Mouse (Mus musculus): ENCODE results near the gene Abcb8. TPM values are rescaled to one million over a fixed set of nuclear protein-coding genes. Genes with fewer than 3 reads are reported as not detected.

Gene Abcb8
- total RNA-seq, 1 experiment from 2014 or later, result 7.6 TPM

- peak; percentile 36; the same call in 1 of the 2 replicates for ATAC-seq (replicated peaks; ENCODE audit: insufficient number of reproducible peaks, low FRiP score, low TSS enrichment, poor library complexity, severe bottlenecking)
Observed at GRCm38 (mm10) chr5:24416222-24416736, 22.8 kb downstream of the Abcb8 start.

DNA sequence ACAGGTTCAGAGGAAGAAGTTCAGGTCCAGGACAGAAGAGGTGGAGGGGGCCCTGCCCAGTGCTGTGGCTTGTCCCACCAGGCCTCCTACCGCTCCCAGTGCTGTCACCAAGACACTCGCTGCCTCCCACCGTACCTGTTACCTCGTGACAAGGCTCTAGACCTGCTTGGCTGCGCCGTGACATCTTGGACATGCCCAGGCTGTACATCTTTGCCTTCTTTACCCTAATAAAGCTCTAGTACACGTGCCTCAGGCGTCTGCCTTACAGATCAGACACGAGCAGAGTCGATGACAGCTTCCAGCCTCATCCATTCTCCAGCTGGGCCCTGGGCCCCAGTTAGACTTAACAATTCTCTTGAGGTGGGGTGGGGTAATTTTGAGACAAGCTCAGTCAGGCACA is 24.1 kb downstream of the Abcb8 start:
- ATAC-seq (replicated peaks; ENCODE audit: insufficient number of reproducible peaks, low FRiP score, low TSS enrichment, poor library complexity, severe bottlenecking), result no peak

GRCm38 (mm10) chr5:24420381-24420780 is 26.9 kb downstream of the Abcb8 start:
- no peak for ATAC-seq (replicated peaks; ENCODE audit: insufficient number of reproducible peaks, low FRiP score, low TSS enrichment, poor library complexity, severe bottlenecking)

DNA sequence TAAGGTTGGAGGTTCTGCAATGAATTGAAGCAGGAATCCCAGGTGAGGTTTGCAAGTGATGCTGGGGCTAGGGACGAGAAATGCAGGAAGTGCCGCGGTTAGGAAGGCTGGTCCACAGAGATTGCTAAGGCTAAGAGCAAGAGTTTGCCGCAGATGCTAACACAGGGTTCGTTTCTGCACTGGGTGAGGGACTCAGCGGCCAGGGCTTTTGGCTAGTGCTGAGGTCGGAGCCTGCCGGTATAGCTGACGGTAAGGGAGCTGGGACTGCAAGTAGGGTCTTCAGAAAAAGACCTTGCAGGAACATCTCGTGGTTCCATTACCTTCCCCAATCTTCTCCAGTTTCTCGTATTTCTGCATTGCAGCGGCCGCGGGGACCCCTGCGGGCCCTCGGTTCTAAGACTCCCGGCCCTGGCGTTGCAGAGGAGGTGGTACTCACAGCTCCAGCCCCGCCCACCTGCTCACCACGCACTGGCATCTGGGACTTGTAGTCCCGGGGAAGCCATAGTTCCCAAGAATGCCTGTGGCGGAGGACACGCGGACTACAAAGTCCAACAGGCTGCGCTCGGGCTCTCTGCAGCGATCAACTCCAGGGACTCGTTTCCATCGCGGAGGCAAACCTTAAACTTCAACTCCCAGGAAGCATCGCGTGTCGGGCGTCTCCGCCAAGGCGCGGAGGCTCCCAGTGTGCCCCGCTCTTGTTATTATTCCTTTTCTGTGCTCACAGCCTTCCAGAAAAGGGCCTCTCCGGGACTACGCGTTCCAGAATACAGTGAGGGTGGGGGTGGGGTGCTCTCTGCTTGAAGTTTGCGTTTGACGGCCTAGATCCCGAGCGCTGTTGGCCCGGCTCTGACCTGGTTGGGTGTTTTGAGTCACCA is 29.9 kb downstream of the Abcb8 start, which contains the start of the genes Cdk5 and Slc4a2:
Cdk5 (minus strand) TSS at position 402 of the 875 bp plus-strand sequence.
Slc4a2 (plus strand) TSS at position 709 of the 875 bp plus-strand sequence.
- ATAC-seq (replicated peaks; ENCODE audit: insufficient number of reproducible peaks, low FRiP score, low TSS enrichment, poor library complexity, severe bottlenecking), result peak; percentile 93

GRCm38 (mm10) chr5:24424004-24424781 is 30.7 kb downstream of the Abcb8 start:
- ATAC-seq (replicated peaks; ENCODE audit: insufficient number of reproducible peaks, low FRiP score, low TSS enrichment, poor library complexity, severe bottlenecking), result 0 out of 2 replicates have a peak, but pooled peaks have one; percentile 23

DNA sequence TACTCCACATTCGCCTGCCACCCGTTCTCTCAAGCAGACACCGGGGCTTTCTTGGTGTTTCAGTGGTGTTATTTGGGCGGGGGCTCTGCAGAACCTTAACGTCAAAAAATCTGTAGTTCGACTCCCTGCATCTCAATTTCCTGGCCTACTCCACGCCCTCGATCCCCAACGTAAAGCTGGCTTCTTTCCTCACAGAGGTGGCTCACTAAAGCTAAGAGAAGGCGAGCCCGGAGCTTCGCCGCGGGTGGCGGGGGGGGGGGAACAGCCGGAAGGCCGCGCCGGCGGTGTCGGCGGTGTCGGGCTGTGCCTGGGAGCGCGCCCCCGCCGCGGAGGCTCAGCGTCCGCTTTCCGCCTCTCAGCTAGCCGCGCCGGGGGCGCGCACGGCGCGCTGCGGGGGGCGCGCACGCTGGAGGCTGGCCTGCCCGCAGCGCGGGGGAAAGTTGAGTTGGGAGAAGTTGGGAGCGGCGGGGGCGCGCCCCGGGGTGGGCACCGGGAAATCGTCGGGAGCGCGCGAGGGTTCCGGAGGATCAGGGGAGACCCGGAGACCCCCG is 31.5 kb downstream of the Abcb8 start:
- ATAC-seq (replicated peaks; ENCODE audit: insufficient number of reproducible peaks, low FRiP score, low TSS enrichment, poor library complexity, severe bottlenecking), result no peak

DNA sequence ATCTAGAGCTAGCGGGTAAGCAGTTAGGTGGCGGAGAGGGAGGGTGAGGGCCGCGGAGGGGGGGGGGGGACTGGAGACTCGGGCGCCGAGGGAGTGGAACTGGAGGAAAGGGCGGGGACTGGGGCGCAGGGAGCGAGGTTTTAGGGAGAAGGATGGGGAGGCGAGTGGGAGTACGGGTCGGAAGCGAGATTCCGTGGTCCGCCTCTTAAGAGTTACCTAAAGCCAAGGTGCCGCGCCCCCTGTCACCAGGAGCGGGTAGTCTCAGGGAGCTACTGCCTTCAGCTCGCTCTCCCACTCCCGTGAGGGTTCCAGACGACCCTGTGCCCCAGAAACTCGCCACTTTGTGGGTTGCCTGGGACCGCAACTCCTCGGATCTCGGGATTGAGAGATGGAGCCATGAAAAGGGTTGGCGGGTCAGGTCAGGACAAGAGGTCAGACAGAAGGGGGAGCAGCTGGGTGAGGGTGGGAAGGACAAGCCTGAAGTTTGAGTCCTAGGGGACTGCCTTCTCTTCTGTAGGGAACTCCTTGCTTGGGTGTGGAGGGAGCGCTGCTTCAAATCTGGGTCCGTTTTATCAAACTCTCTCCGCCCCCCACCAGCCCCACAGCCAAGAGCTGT is 32.1 kb downstream of the Abcb8 start:
- ATAC-seq (replicated peaks; ENCODE audit: insufficient number of reproducible peaks, low FRiP score, low TSS enrichment, poor library complexity, severe bottlenecking), result no peak

DNA sequence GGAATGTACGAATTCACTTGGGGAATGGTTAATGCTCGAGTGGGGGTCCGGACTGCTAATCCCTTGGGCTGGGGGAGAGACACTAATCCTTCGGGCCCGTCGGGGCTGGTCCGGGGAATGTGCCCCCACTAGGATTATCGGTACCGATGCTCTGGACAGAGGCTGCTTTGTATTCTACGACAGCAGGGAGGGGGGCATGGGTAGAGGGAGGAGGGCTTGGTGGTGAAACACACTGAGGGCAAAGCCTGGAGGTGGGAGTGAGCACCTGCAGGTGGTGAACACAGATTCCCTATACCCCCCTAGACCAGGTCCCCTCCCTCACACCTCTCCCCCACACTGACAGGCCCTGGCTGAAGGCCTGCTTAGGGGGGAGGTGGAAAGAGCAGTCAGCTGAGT is 32.6 kb downstream of the Abcb8 start:
- no peak for ATAC-seq (replicated peaks; ENCODE audit: insufficient number of reproducible peaks, low FRiP score, low TSS enrichment, poor library complexity, severe bottlenecking)

GRCm38 (mm10) chr5:24426556-24427284 is 33.3 kb downstream of the Abcb8 start:
- ATAC-seq (replicated peaks; ENCODE audit: insufficient number of reproducible peaks, low FRiP score, low TSS enrichment, poor library complexity, severe bottlenecking), result no peak

DNA sequence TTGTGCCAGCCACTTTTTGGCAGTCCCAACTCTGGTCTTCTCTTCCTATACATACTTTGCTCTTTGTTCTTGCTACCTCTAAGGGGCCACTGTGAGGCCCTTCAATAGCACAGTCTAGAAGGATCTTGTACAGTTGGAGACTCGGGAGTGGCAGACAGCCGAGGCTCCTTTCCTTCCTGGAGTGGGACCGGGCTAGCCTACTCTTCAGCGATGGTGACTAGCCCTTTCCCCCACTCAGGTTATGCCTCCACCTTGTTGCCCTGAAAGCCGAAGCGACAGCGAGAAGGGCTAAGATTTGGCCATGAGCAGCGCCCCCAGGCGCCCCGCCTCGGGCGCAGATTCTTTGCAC is 33.8 kb downstream of the Abcb8 start:
- ATAC-seq (replicated peaks; ENCODE audit: insufficient number of reproducible peaks, low FRiP score, low TSS enrichment, poor library complexity, severe bottlenecking), result no peak

GRCm38 (mm10) chr5:24427981-24428402 is 34.5 kb downstream of the Abcb8 start:
- no peak for ATAC-seq (replicated peaks; ENCODE audit: insufficient number of reproducible peaks, low FRiP score, low TSS enrichment, poor library complexity, severe bottlenecking)

DNA sequence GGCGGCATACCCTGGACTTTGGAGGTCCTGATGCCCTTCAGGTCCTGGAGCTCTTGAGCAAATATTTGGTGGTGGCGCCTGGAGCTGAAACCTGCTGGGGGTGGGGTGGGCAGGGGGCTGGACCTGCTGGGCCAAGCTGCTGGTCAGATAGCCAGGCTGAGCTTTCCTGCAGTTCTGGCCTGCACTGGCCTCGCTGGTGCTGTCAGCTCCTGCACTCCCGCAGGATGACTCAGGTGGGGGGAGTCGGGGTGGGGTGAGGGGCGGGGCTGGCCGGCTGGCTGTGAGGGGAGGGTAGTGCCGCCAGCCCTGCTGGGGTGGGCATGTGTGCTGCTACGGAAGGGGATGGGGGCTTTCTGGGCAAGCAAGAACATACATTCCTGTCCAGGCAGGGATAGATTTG is 35.1 kb downstream of the Abcb8 start:
- no peak for ATAC-seq (replicated peaks; ENCODE audit: insufficient number of reproducible peaks, low FRiP score, low TSS enrichment, poor library complexity, severe bottlenecking)

DNA sequence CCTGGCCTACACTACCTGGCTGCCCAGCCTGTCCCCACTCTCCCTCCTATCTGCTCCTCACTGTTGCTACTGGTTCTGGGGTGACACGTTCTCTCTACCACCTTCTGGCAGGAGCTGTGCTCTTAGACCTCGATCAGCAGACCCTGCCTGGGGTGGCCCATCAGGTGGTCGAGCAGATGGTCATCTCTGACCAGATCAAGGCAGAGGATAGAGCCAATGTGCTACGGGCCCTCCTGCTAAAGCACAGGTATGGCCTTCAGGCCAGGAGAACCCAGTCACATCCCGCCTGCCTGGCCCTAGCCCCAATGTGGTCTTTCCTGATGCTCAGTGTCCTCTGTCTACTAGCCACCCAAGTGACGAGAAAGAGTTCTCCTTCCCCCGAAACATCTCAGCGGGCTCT is 40.5 kb downstream of the Abcb8 start:
- no peak for ATAC-seq (replicated peaks; ENCODE audit: insufficient number of reproducible peaks, low FRiP score, low TSS enrichment, poor library complexity, severe bottlenecking)

DNA sequence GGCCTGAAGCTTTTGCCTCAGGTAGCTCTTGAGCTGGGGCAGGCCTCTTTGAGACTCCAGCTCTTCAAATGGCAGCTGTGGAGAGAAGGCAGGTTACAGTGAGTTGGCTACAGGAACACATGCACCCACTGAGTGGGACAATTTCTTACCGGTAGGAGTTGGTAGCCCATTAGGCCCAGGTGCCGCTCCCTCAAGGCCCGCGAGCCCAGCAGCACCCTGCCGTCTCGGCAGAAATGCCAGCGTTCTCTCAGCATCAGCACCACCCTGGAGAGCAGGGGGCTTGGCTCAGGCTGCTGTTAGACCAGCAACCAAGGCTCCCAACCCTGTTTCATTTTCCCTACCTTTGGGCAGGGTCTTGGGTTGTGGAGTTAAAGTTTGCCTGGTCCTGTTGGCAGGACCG is 47.7 kb downstream of the Abcb8 start:
- no peak for ATAC-seq (replicated peaks; ENCODE audit: insufficient number of reproducible peaks, low FRiP score, low TSS enrichment, poor library complexity, severe bottlenecking)

DNA sequence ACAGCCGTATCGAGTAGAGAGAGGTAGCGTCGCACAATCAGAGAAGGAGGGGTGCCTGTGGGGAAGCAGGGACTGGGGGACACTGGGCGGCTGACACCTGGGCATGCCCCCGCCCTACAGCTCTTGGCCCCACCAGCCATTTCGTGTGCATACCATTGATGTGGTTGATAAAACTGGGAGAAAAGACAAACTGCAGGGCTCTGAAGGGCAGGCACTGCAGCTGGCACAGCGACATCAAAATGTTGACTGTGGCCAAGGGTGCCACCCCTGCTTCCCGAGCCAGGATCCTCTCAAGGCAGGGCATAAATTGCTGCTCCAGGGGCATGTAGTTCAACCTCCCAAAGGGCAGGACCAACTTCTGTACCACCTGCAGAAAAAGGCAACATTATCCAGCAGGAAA is 48.6 kb downstream of the Abcb8 start:
- ATAC-seq (replicated peaks; ENCODE audit: insufficient number of reproducible peaks, low FRiP score, low TSS enrichment, poor library complexity, severe bottlenecking), result no peak

- no peak for ATAC-seq (replicated peaks; ENCODE audit: insufficient number of reproducible peaks, low FRiP score, low TSS enrichment, poor library complexity, severe bottlenecking)
Observed at GRCm38 (mm10) chr5:24443204-24443603, 49.7 kb downstream of the Abcb8 start.

GRCm38 (mm10) chr5:24443927-24444326 is 50.5 kb downstream of the Abcb8 start:
- no peak for ATAC-seq (replicated peaks; ENCODE audit: insufficient number of reproducible peaks, low FRiP score, low TSS enrichment, poor library complexity, severe bottlenecking)

DNA sequence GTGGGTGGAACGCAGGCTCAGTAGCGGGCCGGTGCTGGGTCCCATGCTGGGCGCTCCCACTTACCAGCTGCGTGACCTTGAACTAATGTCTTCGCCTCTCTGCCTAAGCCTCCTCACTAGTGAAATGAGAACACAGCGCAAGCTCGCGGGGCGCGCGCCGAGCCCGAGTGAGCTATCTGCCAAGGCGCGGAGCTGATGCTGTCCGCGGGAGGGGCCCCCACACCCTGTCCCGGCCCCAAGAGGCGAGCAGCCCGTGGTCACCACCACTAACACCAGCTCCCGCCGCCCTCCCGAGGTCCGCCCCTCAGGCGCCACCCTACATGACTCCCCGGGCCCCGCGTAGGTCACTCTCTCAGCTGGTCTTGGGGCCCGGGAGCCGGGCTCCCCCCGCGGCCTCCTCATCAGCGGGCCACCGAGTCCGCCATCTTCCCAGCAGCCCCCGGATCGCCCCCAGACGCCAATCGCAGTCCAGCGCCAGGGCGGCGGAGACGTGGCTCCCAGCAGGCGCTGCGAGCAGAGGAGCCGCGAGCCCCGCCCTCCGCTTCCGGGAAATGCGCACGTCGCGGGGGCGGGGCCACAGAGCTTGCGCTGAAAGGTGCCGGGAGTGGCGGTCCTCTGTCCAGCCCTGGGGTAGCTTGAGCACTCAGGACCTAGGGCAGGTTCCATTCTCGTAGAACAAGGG is 51.4 kb downstream of the Abcb8 start, which contains the start of gene Fastk:
Fastk (minus strand) TSS at position 542 of the 682 bp plus-strand sequence.
- ATAC-seq (replicated peaks; ENCODE audit: insufficient number of reproducible peaks, low FRiP score, low TSS enrichment, poor library complexity, severe bottlenecking), result peak; percentile 70

Data from monocyte, adult 5-6 weeks (primary cell).